Mouse (Mus musculus): ENCODE measurements around the gene Gopc. TPM values are rescaled to one million over a fixed set of nuclear protein-coding genes. Genes with fewer than 3 reads are reported as not detected.

Gopc gene
- 11.5 TPM for polyA plus RNA-seq (2014; fragmentation: Illumina TruSeq; extraction: RNeasy Lipid Tissue Mini Kit (QIAGEN cat#74804); ENCODE audit: insufficient read depth, low read depth, low replicate concordance)

DNA sequence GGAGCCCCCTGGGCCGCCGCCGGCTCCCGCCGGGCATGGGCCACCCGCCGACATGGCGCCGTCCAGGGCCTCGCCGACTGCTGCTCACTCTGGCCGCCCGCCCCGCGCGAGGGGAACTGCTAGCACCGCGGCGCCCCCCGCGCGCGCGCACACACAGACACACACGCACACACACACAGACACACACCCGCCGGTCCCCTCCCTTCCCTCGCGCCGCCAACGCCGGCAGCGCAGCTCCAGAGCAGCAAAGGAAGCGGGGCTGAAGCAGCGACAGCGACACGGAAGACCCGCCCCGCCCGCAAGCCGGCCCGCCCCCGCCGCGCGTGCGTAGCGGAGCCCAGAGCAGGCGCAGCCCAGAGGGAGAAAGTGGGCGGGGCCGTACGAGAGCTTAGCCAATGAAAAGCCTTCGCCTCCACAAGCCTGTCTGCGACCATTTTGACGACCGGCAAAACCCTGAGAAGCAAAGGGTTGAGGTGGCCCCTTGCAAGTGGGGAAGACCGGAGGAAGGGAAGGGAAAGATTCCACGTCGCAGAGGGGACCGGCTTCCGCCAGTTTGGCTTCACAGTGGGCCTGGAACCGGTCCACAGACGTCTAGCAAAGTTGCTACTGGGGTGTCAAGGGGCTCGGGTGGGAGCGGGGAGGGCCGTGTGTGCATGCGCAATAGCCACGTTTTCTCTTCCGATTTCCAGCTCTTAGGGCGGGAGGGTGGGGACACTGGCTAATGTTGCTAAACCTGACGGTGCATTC lies at the start of gene Gopc:
TSS of gene Gopc (minus strand) at position 280 of the 747 bp plus-strand sequence.

DNA sequence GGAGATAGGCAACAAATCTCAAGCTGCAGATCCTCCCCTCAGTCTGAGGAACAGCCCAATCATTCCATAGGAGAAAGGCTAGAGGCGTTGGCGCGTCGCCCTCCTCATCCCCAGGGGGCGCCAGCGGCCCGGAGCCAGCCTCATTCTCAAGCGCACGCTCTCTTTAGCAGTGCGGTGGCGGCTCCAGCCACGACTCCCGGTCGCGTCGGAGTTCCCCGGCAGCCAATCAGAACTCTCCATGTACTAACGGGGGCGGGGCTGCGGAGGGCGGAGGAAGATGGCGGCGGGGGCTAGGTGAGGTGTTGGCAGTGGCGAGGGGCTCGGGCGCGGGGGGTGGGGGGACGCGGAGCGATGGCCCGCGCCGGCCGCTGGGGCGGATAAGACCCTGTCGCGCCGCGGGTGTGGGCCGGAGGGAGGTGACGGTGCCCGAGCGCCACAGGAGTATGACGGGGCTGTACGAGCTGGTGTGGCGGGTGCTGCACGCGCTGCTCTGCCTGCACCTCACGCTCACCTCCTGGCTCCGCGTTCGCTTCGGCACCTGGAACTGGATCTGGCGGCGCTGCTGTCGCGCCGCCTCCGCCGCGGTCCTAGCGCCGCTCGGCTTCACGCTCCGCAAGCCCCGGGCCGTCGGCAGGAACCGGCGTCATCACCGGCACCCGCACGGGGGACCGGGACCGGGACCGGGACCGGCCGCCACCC lies 35.5 kb upstream of the Gopc start, which contains the start of gene Nus1:
TSS of gene Nus1 (plus strand) at position 249 of the 699 bp plus-strand sequence.

DNA sequence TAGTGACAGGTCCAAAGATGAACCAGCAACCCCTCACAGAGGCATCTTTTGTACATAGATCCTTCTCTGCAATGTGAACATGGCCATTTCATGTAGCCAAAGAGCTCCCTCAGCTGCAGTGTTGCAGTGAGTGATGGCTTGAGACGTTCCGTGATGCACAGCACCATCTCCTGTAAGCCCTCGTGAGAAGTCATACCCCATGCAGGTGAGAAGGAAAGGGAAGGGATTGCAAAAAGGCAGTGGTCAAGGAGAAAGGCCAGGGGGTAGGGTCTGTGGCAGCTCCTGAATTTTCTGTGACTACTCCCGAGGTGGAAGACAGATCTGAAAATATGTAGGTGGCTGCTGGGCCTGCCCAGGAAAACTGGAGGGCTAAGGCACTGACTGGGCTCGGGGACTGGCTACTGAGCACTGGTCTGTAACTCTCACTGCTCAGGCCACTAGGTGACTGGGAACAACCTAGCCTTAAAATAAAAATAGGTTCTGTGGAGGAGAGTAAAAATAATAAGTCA lies 7.1 kb upstream of the Gopc start, which contains the start of gene Nepn:
TSS of gene Nepn (plus strand) at position 51 of the 509 bp plus-strand sequence.

DNA sequence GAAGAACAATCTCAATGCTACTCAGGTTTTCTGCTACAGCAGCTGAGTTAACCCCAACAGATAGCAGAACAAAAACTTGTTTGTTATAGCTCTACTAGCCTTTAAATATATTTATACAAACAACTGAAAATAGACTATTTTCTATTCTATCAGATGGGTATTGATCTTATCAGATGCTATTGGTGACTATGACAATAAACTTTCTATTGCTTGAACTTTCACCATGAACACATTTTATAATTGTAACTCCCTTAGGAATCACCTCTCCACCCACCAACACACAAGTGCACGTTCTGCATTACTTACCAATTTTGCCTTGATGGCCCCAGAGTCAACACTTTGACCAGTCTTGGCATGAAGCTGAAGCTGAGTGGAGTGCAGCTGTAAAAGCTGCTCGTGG lies 23.5 kb downstream of the Gopc start, which contains the start of gene Gm26741:
TSS of gene Gm26741 (plus strand) at position 301 of the 400 bp plus-strand sequence.

Other genes starting within 250 kb of the Gopc start
- 0.41 TPM for gene Ros1, start 186.9 kb downstream of the Gopc start, polyA plus RNA-seq (2014; fragmentation: Illumina TruSeq; extraction: RNeasy Lipid Tissue Mini Kit (QIAGEN cat#74804); ENCODE audit: insufficient read depth, low read depth, low replicate concordance)
- 7.1 TPM for gene Dcbld1, start 148.5 kb downstream of the Gopc start, polyA plus RNA-seq (2014; fragmentation: Illumina TruSeq; extraction: RNeasy Lipid Tissue Mini Kit (QIAGEN cat#74804); ENCODE audit: insufficient read depth, low read depth, low replicate concordance)
- gene Gm26741, start 23.4 kb downstream of the Gopc start, polyA plus RNA-seq (2014; fragmentation: Illumina TruSeq; extraction: RNeasy Lipid Tissue Mini Kit (QIAGEN cat#74804); ENCODE audit: insufficient read depth, low read depth, low replicate concordance), result not detected
- not detected for gene Nepn, start 6.8 kb upstream of the Gopc start, polyA plus RNA-seq (2014; fragmentation: Illumina TruSeq; extraction: RNeasy Lipid Tissue Mini Kit (QIAGEN cat#74804); ENCODE audit: insufficient read depth, low read depth, low replicate concordance)
- 22.4 TPM for gene Nus1, start 35.4 kb upstream of the Gopc start, polyA plus RNA-seq (2014; fragmentation: Illumina TruSeq; extraction: RNeasy Lipid Tissue Mini Kit (QIAGEN cat#74804); ENCODE audit: insufficient read depth, low read depth, low replicate concordance)